Mouse (Mus musculus): ENCODE results near the gene Zzz3.

The Zzz3 gene

GRCm38 (mm10) chr3:152464462-152464861, 69.2 kb downstream of the Zzz3 start:
- DNase-seq (ENCODE audit: extremely low read depth, insufficient read length, low spot score), result no peak

- no peak for DNase-seq (ENCODE audit: extremely low read depth, insufficient read length, low spot score)
These were observed 70.1 kb downstream of the Zzz3 start for GRCm38 (mm10) chr3:152465338-152465737.

DNA sequence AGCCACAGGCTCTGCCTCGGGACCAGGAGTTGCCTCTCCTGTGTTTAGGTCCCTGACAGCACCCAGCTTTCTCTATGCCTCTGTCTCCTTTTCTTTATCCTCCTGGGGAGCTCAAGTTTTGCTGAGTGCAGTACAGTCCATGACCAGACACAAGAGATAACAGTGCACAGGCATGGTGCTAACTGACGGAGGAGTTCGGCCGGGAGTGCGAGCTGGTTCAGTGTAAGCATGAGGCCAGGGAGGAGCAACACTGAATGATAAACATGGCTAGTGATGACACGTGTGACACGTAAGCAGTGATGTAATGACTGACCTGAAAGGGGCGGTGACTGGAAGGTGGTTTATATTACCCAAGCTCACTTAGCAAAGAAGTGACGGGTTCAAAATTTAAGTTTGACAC, 71.6 kb downstream of the Zzz3 start:
- no peak for DNase-seq (ENCODE audit: extremely low read depth, insufficient read length, low spot score)

GRCm38 (mm10) chr3:152467312-152467711, 72.0 kb downstream of the Zzz3 start:
- DNase-seq (ENCODE audit: extremely low read depth, insufficient read length, low spot score), result no peak

- no peak for DNase-seq (ENCODE audit: extremely low read depth, insufficient read length, low spot score)
These were observed 72.8 kb downstream of the Zzz3 start for GRCm38 (mm10) chr3:152468032-152468431.

DNA sequence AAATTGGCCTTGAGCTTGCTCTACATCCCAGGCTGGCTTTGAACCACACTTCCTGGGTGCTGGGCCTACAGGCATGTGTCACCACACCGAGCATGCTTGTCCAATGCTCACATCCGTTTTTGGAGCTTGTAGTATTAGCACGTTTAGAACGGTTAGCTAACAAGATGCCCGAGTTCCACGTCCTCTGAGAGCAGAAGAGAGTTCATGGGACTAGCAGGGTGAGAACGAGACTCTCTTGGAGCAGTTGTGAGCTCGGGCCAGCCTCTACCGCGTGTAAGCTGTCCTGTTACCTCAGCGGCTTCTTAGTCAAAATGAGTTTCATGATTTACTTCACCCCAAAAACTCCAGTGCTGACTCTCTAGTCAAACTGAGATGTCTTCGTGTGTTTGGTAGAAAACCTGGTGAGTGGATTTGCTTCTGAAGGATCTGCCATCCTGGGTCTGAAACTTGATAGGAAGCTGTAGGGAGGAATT, 73.3 kb downstream of the Zzz3 start:
- no peak for DNase-seq (ENCODE audit: extremely low read depth, insufficient read length, low spot score)

DNA sequence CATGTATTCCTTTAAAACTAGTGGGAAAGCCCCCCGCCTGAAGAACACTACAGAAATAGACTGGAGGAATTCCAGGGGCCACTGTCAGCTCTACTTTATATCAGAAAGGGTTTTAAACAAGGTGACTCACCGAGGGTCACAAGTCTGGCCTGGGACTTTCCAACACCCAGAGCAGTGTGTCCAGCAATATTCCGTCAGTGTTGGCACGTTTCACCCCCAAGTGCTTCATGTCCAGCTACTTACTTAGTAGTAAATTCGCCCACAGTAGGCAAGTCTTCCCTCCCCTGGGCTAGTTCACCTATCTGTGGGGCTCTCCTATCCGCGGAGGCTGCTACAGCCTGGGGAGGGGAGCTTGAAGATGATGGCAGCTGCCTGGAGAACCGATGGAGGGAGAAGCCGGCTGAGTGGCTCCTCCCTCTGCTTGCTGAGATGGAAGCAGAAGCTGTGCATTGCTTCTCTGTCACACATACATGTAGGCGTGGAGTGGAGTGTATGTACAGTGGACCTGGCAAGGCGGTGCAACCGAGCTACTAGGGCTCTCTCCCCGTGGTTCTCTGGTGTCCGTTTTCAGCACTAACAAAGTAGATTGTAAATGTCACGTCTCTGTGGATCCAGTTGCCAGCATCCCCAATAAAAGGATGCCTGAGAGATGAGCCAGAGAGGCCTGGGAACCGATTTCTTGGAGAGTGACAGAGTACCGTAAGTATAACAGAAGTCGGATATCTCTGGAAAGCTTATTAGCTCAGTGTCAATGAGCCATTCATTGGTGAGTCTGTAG, 74.3 kb downstream of the Zzz3 start:
- peak; percentile 63 for DNase-seq (ENCODE audit: extremely low read depth, insufficient read length, low spot score)

- no peak for DNase-seq (ENCODE audit: extremely low read depth, insufficient read length, low spot score)
These were observed 75.1 kb downstream of the Zzz3 start for GRCm38 (mm10) chr3:152470347-152470746.

GRCm38 (mm10) chr3:152472676-152473075, 77.4 kb downstream of the Zzz3 start:
- no peak for DNase-seq (ENCODE audit: extremely low read depth, insufficient read length, low spot score)

- DNase-seq (ENCODE audit: extremely low read depth, insufficient read length, low spot score), result peak; percentile 37
These were observed 79.5 kb downstream of the Zzz3 start for GRCm38 (mm10) chr3:152474582-152475277.

- no peak for DNase-seq (ENCODE audit: extremely low read depth, insufficient read length, low spot score)
These were observed 80.0 kb downstream of the Zzz3 start for GRCm38 (mm10) chr3:152475278-152475669.

GRCm38 (mm10) chr3:152475894-152476293, 80.6 kb downstream of the Zzz3 start:
- no peak for DNase-seq (ENCODE audit: extremely low read depth, insufficient read length, low spot score)

GRCm38 (mm10) chr3:152477796-152478527, 82.7 kb downstream of the Zzz3 start:
- peak; percentile 80 for DNase-seq (ENCODE audit: extremely low read depth, insufficient read length, low spot score)

GRCm38 (mm10) chr3:152478599-152479435, 83.5 kb downstream of the Zzz3 start:
- peak; percentile 76 for DNase-seq (ENCODE audit: extremely low read depth, insufficient read length, low spot score)

GRCm38 (mm10) chr3:152480336-152480735, 85.1 kb downstream of the Zzz3 start:
- no peak for DNase-seq (ENCODE audit: extremely low read depth, insufficient read length, low spot score)

DNA sequence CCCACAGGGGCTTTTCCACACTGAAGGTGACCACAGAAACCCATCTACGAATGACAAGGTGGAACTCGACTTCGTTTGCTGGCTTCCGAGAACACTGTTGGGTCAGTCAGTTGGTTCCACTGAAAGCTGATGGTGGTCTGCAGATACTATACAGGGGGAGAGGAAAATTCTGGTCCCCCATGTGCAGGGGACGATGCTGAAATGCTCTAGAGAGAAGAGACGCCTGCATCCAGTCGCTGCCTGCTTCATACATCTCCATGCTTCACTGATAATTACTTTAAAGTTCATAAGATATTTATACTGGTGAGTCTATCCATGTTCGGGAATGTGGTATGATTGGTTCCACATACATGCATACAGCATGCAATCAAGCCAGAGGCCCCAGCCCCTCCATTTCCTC, 86.9 kb downstream of the Zzz3 start:
- DNase-seq (ENCODE audit: extremely low read depth, insufficient read length, low spot score), result no peak

- no peak for DNase-seq (ENCODE audit: extremely low read depth, insufficient read length, low spot score)
These were observed 88.5 kb downstream of the Zzz3 start for GRCm38 (mm10) chr3:152483800-152484199.

DNA sequence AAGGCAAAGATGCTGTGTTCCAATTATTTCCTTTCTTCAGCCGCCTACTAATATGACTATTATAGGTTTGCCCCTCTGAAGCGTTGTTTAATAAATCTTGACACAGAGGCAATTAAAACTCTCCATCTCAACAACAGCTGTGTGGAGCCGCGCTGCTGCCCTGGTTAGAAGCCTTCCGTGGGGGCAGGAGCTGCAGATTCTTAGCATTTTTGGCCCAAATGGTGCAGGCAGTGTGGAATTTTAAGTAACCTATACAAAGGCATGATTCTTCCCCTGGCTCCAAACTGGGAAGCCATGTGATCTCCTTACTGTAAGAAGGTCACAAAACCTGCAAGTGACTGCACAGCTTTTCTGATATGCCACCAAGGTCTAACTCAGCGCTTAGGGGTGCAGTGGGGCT, 88.9 kb downstream of the Zzz3 start:
- no peak for DNase-seq (ENCODE audit: extremely low read depth, insufficient read length, low spot score)

GRCm38 (mm10) chr3:152488964-152489363, 93.7 kb downstream of the Zzz3 start:
- no peak for DNase-seq (ENCODE audit: extremely low read depth, insufficient read length, low spot score)

DNA sequence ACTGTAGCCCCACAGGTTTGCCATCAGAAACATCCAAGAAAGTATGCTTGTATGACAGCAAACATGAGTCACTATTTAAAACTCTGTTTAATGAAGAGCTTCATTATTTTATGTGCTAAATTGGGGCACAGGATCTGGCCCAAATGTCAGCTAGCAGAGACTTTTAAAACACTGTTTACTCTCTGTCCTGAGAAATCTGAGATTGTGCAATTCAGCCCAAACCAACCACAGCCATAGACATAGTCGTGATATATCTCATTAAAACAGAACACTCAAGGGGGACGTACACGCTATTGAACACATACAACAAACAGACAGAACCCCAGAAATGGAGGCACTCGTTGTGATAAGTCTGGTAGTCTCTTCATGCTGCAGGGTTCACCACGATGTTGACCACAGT, 95.2 kb downstream of the Zzz3 start:
- no peak for DNase-seq (ENCODE audit: extremely low read depth, insufficient read length, low spot score)

- DNase-seq (ENCODE audit: extremely low read depth, insufficient read length, low spot score), result no peak
These were observed 97.0 kb downstream of the Zzz3 start for GRCm38 (mm10) chr3:152492241-152492640.
